Mouse (Mus musculus): ENCODE data around the gene Nfix.

Nfix gene

DNA sequence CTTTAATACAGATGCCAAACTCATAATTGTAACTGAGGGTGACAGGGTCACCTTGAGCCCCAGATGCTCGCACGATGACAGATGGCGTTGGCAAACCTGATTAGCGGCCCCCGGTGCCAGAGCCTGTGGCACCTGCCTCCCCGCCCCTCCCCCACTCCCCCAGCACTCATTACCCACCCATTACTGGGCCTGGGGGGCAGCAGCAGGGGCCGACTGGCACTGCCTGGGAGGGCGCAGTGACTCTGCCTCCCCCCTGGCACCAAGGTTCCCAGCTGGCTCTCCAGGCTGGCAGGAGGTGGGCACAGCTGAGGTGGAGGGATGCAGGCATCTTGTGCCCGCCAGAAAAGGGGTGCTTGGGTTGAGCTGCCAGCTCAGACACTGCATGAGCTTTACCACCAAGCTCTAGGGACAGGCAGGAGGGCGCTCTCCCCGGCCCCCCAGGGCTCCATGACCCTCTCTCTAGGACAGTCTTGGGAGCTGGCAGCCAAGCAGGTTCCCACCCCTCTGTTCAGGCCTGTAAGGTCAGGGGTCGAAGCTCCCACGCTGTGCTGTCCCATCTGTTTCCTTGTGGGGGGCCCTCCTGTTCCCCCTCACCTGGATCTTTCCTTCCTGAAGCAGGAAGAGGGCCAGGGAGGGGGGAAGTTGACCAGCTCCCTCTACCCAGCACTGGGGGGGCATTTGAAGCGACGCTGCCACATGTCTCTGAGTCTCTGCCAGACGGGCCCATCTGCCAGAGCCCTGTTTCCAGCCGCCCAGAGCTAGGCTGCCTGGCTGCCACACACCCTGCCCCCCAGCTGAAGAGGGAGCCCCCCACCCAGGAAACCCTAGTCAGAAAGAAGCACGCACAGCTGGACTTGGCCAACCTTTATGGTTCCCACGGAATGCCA, 14.7 kb upstream of the Nfix start:
- no peak for DNase-seq (ENCODE audit: low read depth, low spot score)
- H3K27me3 ChIP-seq (ENCODE audit: control insufficient read depth, insufficient read depth, low read length, poor library complexity, severe bottlenecking): no peaks in the 10 kb centered on the region
- no peaks in the 10 kb centered on the region for H3K36me3 ChIP-seq (ENCODE audit: control insufficient read depth, insufficient read depth, low read length, poor library complexity, severe bottlenecking)

DNA sequence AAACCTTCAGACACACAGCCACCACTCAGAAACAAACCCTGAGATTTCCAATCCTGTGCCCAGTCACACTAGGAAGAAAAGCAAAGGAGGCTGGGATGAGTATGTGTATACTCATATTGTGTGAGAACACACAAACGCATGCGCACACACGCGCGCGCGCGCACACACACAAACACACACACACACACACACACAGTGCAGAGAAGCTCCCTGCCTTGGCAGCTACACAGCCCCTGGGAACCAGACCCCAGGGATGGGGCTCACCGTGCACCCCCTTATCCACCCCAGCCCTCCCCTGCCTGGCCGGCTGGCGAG, 14.1 kb upstream of the Nfix start:
- Histone ChIP-seq H3K36me3 (ENCODE audit: control insufficient read depth, insufficient read depth, low read length, poor library complexity, severe bottlenecking) (no peaks in the 10 kb centered on the region), H3K27me3 (ENCODE audit: control insufficient read depth, insufficient read depth, low read length, poor library complexity, severe bottlenecking) (no peaks in the 10 kb centered on the region)
- DNase-seq (ENCODE audit: low read depth, low spot score): no peak

DNA sequence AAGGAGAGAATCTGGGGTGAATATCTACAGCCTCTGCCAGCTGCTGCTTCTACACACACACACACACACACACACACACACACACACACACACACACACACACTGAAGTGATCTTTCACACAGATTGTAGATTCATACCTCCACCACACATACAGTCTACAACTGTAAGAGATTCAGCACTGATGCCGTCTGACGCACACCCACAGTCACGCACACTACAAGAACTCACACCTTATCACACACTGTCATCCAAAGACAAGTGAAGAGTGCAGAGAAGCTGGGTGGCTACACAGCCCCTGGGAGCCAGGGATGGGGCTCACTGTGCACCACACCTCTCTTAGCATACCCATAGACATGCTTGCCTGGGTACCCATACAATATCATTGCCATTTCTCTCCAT, 13.7 kb upstream of the Nfix start:
- DNase-seq (ENCODE audit: low read depth, low spot score): no peak
- Histone ChIP-seq H3K27me3 (ENCODE audit: control insufficient read depth, insufficient read depth, low read length, poor library complexity, severe bottlenecking) (no peaks in the 10 kb centered on the region), H3K36me3 (ENCODE audit: control insufficient read depth, insufficient read depth, low read length, poor library complexity, severe bottlenecking) (no peaks in the 10 kb centered on the region)

DNA sequence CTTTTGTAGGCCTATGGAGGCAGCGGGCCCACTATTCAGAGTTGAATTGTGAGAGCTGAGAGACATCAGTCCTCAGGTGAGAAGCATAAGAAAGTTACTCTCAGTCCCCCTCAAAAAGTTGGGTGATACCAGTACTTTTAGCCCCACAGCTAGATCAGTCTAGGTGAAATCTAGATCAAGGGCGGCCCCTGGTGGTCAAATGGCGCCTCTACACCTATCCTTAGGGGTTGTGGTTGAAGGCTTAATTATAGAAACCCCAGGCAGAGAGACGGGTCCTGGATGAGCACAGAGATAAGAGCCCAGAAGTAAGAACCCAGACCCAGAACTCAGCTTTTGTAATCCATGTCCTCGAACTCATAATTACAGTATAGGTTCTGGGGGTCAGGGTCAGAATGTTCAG, 12.9 kb upstream of the Nfix start:
- Histone ChIP-seq H3K27me3 (ENCODE audit: control insufficient read depth, insufficient read depth, low read length, poor library complexity, severe bottlenecking) (no peaks in the 10 kb centered on the region), H3K36me3 (ENCODE audit: control insufficient read depth, insufficient read depth, low read length, poor library complexity, severe bottlenecking) (no peaks in the 10 kb centered on the region)
- peak; percentile 88 for DNase-seq (ENCODE audit: low read depth, low spot score)

DNA sequence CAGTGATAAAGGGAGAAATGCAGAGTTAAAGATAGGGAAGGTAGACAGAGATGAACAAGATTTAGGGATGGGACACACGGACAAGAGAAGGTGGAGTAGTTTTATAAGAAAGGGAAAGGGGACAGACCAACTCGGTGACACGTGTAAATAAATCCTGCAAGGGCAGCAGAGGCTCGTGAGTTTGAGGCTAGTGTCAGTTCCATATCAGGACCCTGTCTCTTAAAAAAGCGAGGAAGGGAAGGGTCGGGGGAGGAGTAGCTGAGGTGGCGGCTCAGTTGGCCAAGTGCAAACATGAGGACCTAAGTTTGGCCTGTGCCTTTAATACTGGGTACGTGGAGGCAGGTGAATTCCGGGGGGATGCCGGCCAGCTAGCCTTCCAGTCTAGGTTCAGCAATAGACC, 11.2 kb upstream of the Nfix start:
- Histone ChIP-seq H3K36me3 (ENCODE audit: control insufficient read depth, insufficient read depth, low read length, poor library complexity, severe bottlenecking) (no peaks in the 10 kb centered on the region), H3K27me3 (ENCODE audit: control insufficient read depth, insufficient read depth, low read length, poor library complexity, severe bottlenecking) (no peaks in the 10 kb centered on the region)
- DNase-seq (ENCODE audit: low read depth, low spot score): no peak

DNA sequence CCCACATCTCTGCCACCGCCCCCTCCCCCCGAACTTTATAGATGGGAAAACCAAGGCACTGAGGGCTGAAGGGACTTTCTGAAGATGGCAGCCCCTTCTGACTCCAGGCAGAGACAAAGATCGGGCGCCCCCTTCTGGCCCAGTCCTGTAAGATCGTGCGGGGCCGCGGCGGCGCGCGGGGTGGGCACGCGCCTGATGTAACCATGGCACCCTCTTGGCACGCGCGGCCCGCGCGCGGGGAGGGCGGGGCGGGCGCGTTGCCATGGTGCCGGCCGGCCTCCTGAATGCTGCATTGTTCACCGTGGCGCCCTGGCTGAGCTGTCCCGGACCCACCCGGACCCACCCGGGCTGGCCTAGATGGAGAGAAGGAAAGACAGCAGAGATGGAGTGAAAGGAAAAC, 10.8 kb upstream of the Nfix start:
- no peaks in the 10 kb centered on the region for H3K36me3 ChIP-seq (ENCODE audit: control insufficient read depth, insufficient read depth, low read length, poor library complexity, severe bottlenecking)
- H3K27me3 ChIP-seq (ENCODE audit: control insufficient read depth, insufficient read depth, low read length, poor library complexity, severe bottlenecking): no peaks in the 10 kb centered on the region
- DNase-seq (ENCODE audit: low read depth, low spot score): peak; percentile 86

DNA sequence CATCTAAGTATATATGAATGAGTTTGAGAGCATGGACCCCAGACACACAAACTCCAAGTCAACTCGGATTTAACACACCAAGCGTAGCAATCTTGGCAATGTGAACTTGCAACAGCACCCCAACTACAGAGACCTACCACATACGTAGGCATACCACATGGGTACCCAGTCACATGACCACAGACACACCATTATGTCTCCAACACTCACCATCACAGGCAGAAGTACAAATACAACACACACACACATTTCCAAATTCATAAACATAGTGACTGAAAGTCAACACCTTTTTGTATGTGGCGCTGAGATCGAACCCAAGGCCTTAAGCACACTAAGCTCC, 9.8 kb upstream of the Nfix start:
- no peak for DNase-seq (ENCODE audit: low read depth, low spot score)
- Histone ChIP-seq H3K36me3 (ENCODE audit: control insufficient read depth, insufficient read depth, low read length, poor library complexity, severe bottlenecking) (no peaks in the 10 kb centered on the region), H3K27me3 (ENCODE audit: control insufficient read depth, insufficient read depth, low read length, poor library complexity, severe bottlenecking) (no peaks in the 10 kb centered on the region)

DNA sequence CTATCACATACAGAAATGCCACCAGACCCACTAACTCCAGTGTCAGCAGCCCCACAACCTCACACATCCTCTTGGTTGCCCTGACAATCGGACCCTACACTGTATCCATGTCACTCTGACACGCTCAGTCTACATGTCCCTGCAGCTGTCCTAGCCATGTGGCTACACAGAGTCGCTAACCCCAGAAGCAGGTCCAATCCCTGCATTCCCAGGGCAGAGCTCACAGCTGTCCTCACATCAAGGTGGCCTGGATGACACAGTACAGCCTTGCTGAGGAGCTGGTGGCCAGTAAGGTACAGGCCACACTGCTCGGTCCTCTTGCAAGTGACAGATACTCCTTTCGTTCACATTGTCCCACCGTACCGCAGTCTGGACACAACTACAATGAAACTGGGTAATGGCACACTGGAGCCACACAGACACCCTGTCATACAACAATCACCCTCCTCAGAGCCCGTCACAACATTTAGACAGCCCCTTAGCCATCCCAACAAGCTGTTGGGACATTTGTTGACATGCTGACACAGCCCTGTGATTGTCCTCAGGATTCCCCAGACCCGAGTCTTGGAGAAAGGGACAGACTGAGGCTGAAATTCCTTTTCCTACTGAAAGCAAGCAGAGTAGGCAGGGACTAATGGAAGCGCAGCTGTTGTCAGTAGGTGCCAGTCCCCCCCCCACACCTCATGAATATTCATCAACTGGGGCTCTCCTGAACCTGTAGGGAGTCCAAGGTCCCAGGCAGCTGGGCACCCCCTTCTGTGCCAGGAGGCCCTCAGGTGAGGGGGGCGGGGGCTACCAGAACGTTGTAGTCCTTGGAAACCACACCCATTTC, 9.2 kb upstream of the Nfix start:
- Histone ChIP-seq H3K36me3 (ENCODE audit: control insufficient read depth, insufficient read depth, low read length, poor library complexity, severe bottlenecking) (no peaks in the 10 kb centered on the region), H3K27me3 (ENCODE audit: control insufficient read depth, insufficient read depth, low read length, poor library complexity, severe bottlenecking) (no peaks in the 10 kb centered on the region)
- no peak for DNase-seq (ENCODE audit: low read depth, low spot score)

DNA sequence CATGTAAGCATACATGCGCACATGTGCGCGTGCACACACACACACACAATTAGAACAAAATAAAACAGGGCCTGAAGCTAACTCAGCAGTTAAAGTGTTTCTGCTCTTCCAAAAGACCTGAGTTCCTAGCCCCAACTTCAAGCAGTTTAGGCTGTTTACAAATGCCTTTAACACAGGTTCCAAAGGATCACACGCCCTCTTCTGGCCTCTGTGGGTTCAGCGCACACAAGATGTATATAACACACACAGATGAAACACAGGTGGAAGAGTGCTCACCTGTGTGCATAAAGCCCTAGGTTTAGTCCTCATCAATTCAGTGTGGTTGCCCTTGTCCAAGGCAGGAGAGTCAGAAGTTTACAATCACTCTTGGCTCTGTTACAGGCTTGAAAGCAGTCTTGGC, 5.9 kb upstream of the Nfix start:
- Histone ChIP-seq H3K36me3 (ENCODE audit: control insufficient read depth, insufficient read depth, low read length, poor library complexity, severe bottlenecking) (no peaks in the 10 kb centered on the region), H3K27me3 (ENCODE audit: control insufficient read depth, insufficient read depth, low read length, poor library complexity, severe bottlenecking) (no peaks in the 10 kb centered on the region)
- no peak for DNase-seq (ENCODE audit: low read depth, low spot score)

DNA sequence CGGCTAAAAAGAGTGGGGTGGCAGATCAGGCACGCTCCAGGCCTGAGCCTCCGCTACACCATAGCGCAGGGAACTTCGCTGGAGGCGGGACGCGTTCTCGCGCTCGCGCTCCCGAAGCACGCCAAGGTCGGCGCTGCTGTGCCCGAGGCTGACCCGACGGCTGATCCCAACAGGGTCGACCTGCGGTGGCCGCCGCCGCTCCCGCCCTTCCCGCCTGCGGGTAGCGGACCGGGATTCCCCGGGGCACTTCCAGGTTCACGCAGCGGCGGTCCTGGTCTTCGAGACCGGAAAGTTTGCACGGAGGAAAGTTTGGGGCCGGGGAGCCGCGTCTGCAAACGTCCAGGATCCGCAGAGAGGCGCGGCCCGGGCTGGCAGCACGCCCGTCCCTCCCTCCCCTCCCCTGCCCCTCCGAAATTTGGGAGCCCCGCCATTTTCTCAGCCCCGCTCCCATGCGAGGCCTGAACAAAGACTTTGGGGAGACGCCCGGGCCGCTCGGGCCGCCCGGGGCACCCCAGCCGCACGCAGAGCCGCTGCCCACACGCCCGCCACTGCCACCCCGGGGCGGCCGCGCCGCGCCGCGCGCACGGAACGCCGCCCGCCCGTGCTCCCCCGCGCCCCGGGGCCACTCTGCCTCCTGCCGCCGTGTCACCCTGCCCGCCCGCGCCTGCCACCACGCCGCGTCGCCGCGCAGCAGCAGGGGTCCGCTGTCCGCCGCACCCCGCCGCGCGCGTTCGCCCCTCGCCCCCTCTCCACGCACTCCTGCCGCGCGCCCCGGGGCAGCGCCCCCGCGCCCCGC, 810 bp downstream of the Nfix start:
- Histone ChIP-seq H3K27me3 (ENCODE audit: control insufficient read depth, insufficient read depth, low read length, poor library complexity, severe bottlenecking) (no peaks in the 10 kb centered on the region), H3K36me3 (ENCODE audit: control insufficient read depth, insufficient read depth, low read length, poor library complexity, severe bottlenecking) (no peaks in the 10 kb centered on the region)
- DNase-seq (ENCODE audit: low read depth, low spot score): peak; percentile 31

DNA sequence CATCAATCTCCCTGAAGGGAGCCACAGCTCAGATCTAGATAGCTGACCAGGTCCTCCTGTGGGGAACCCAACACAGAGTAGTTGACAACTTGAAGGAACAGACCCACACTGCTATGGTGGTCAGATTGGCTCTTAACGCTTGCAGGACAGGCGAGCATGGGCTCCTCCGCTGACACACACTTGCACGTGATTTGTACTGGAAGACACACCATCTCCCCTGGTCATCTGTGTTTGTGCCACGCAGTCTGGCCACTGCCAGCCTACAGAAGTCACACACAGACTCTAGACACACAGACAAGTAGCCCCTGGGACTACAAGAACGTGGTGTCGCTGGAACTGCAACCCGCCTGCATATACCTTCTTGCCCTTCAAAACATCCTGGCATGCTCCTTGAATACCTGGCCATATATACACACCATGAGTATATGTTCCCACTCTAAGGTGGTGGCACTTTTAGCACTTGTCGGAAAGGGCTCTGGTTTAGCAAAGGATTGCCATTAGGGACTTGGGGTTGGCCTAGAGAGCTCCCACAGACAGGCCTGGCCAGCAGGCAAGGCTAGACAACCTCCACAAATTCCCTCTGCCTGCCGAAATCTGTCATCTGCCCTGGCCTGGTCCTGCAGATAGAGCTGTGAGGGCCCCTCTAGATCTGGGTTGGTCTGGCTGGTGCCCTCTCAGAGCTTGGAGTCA, 1.6 kb downstream of the Nfix start:
- no peak for DNase-seq (ENCODE audit: low read depth, low spot score)
- H3K27me3 ChIP-seq (ENCODE audit: control insufficient read depth, insufficient read depth, low read length, poor library complexity, severe bottlenecking): no peaks in the 10 kb centered on the region
- H3K36me3 ChIP-seq (ENCODE audit: control insufficient read depth, insufficient read depth, low read length, poor library complexity, severe bottlenecking): no peaks in the 10 kb centered on the region

DNA sequence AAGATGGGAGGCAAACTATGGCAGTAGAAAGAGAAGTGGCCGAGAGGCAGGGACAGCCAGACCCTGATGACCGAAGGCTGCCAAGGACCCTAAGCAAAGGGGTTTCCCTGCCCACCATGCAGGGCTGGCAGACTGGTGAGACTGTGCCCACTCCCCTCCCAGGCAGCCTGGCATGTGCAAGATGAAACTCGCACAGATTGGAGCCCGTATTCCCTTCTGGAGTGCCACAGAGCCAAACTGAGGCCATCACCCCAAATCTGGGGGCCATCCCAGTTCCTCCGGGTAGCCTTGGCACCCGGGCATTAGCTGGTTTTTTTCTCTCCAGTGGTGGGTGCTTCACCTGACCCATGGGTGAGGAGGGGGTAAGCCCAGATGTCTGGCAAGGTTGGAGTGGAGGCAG, 2.2 kb downstream of the Nfix start:
- no peaks in the 10 kb centered on the region for H3K36me3 ChIP-seq (ENCODE audit: control insufficient read depth, insufficient read depth, low read length, poor library complexity, severe bottlenecking)
- H3K27me3 ChIP-seq (ENCODE audit: control insufficient read depth, insufficient read depth, low read length, poor library complexity, severe bottlenecking): no peaks in the 10 kb centered on the region
- DNase-seq (ENCODE audit: low read depth, low spot score): no peak

DNA sequence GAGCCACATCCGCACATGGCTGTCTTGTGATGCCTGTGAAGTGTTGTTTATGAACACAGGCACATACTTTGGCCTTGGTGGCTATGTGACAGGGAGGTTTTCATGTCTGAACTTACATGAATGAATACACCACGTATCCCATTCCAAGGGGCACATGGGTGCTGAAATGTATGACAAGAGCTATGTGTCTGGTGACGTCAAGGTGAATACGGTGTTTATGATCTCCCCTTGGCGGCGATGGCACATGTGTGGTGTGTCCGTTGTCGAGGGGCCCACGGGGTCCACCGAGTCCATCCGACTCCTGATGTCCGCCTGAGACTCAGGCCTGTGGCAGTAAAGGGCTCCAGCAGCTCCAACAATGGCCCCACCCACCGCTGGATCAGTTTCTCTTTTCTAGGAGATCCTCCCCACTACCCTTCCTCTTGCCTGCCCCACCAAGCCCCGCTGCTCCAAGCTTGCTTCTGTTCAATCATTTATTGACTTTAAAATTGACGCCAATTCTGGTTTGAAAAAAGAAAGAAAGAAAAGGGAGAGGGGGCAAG, 2.8 kb downstream of the Nfix start:
- H3K27me3 ChIP-seq (ENCODE audit: control insufficient read depth, insufficient read depth, low read length, poor library complexity, severe bottlenecking): no peaks in the 10 kb centered on the region
- no peaks in the 10 kb centered on the region for H3K36me3 ChIP-seq (ENCODE audit: control insufficient read depth, insufficient read depth, low read length, poor library complexity, severe bottlenecking)
- no peak for DNase-seq (ENCODE audit: low read depth, low spot score)

DNA sequence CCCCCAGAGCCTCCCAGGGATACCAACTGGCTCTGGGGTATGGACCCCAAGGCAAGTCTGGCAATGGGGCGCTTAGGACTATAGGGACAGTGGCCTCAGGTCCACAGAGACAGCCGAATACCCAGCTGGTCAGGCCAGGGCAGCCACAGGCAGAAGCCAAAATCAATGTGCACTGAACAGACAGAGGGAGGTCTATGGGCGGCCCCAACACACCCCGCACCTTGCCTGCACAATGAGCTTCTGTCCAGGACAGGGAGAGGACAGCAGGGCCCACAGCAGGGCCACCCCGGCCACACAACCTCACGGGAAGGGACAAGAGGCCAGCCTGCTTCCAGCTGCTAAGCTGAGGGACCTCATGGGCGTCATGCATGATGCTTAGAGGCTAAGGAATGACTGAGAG, 5.7 kb downstream of the Nfix start:
- DNase-seq (ENCODE audit: low read depth, low spot score): no peak
- Histone ChIP-seq H3K27me3 (ENCODE audit: control insufficient read depth, insufficient read depth, low read length, poor library complexity, severe bottlenecking) (no peaks in the 10 kb centered on the region), H3K36me3 (ENCODE audit: control insufficient read depth, insufficient read depth, low read length, poor library complexity, severe bottlenecking) (no peaks in the 10 kb centered on the region)

Data from splenic B cell, adult 2 months (primary cell).